9 mouse cellular contexts compared by ENCODE assay signal in genomic region chr2:108877141-108877540, GRCm38 (mm10).
DNase-seq lines count a peak whose midpoint lies in the region; ATAC-seq and TF ChIP-seq lines count a peak whose summit lies in the region.
"Had no signal": no experiment of that assay in that cellular context is flagged by ENCODE, and none has a peak within 500 bp of the region (broad histone marks: within the 10 kb centered on the region; RNA-seq: fewer than 3 reads in every experiment).

No protein-coding gene starts in this region.

- 0 out of 2 replicates have a peak, but pooled peaks have one; percentile 53 for ATAC-seq in forebrain, embryonic 13.5 days
- no peak for ATAC-seq in forebrain, embryonic 12.5 days (ENCODE audit: low FRiP score)
- no peak for ATAC-seq in liver, postnatal 0 days
- ATAC-seq in liver, embryonic 12.5 days = no peak
- peak; percentile 44; the same call in 1 of the 2 replicates for ATAC-seq in megakaryocyte progenitor cell, adult 5-6 weeks (replicated peaks; ENCODE audit: poor library complexity)

- TF ChIP-seq EP300 in liver, postnatal 0 days (IDR thresholded peaks at IDR 0.05; ENCODE audit: low read depth) = no peak

- H3K36me3 ChIP-seq in forebrain, embryonic 13.5 days (ENCODE audit: poor library complexity, severe bottlenecking) = no peaks in the 10 kb centered on the region
- H3K36me3 ChIP-seq in forebrain, embryonic 12.5 days (replicated peaks) = no peaks in the 10 kb centered on the region
- no peaks in the 10 kb centered on the region for H3K36me3 ChIP-seq in liver, postnatal 0 days (replicated peaks; ENCODE audit: insufficient read depth, low read length)
- H3K36me3 ChIP-seq in liver, embryonic 12.5 days = no peaks in the 10 kb centered on the region
- H3K36me3 ChIP-seq: hindbrain, embryonic 10.5 days had no signal

- H3K4me2 ChIP-seq in forebrain, embryonic 13.5 days = no peak overlapping the region
- no peak overlapping the region for H3K4me2 ChIP-seq in forebrain, embryonic 12.5 days
- H3K4me2 ChIP-seq in liver, postnatal 0 days (ENCODE audit: low read depth, low read length) = no peak overlapping the region
- no peak overlapping the region for H3K4me2 ChIP-seq in liver, embryonic 12.5 days

- H3K9me3 ChIP-seq in forebrain, embryonic 13.5 days (replicated peaks) = 0 out of 2 replicates have a peak, but pooled peaks cover 2% of the 10 kb centered on the region
- no peaks in the 10 kb centered on the region for H3K9me3 ChIP-seq in forebrain, embryonic 12.5 days
- H3K9me3 ChIP-seq in liver, postnatal 0 days (ENCODE audit: low read length) = no peaks in the 10 kb centered on the region
- H3K9me3 ChIP-seq in liver, embryonic 12.5 days (replicated peaks) = no peaks in the 10 kb centered on the region
- H3K9me3 ChIP-seq: hindbrain, embryonic 10.5 days had no signal

- H3K27me3 ChIP-seq in forebrain, embryonic 13.5 days = no peaks in the 10 kb centered on the region
- no peaks in the 10 kb centered on the region for H3K27me3 ChIP-seq in forebrain, embryonic 12.5 days
- H3K27me3 ChIP-seq in liver, postnatal 0 days (ENCODE audit: insufficient read depth, low read length) = no peaks in the 10 kb centered on the region
- no peaks in the 10 kb centered on the region for H3K27me3 ChIP-seq in liver, embryonic 12.5 days (replicated peaks)

- no peak overlapping the region for H3K9ac ChIP-seq in forebrain, embryonic 13.5 days
- H3K9ac ChIP-seq in forebrain, embryonic 12.5 days = no peak overlapping the region
- no peak overlapping the region for H3K9ac ChIP-seq in liver, postnatal 0 days (replicated peaks)
- no peak overlapping the region for H3K9ac ChIP-seq in liver, embryonic 12.5 days

- no peak overlapping the region for H3K4me3 ChIP-seq in forebrain, embryonic 13.5 days
- no peak overlapping the region for H3K4me3 ChIP-seq in forebrain, embryonic 12.5 days (replicated peaks)
- H3K4me3 ChIP-seq in liver, postnatal 0 days (ENCODE audit: low read depth, low read length) = no peak overlapping the region
- H3K4me3 ChIP-seq in liver, embryonic 12.5 days = no peak overlapping the region
- H3K4me3 ChIP-seq: hindbrain, embryonic 10.5 days had no signal

- TF ChIP-seq CTCF in liver, postnatal 0 days (IDR thresholded peaks at IDR 0.05; ENCODE audit: low read depth) = peak; percentile 39

- H3K4me1 ChIP-seq in forebrain, embryonic 13.5 days = no peaks in the 10 kb centered on the region
- H3K4me1 ChIP-seq in forebrain, embryonic 12.5 days = no peaks in the 10 kb centered on the region
- no peaks in the 10 kb centered on the region for H3K4me1 ChIP-seq in liver, postnatal 0 days (ENCODE audit: insufficient read depth)
- no peaks in the 10 kb centered on the region for H3K4me1 ChIP-seq in liver, embryonic 12.5 days
- H3K4me1 ChIP-seq: hindbrain, embryonic 10.5 days had no signal

- no peak overlapping the region for H3K27ac ChIP-seq in forebrain, embryonic 13.5 days
- no peak overlapping the region for H3K27ac ChIP-seq in forebrain, embryonic 12.5 days
- no peak overlapping the region for H3K27ac ChIP-seq in liver, postnatal 0 days (ENCODE audit: low read depth)
- no peak overlapping the region for H3K27ac ChIP-seq in liver, embryonic 12.5 days
- H3K27ac ChIP-seq: hindbrain, embryonic 10.5 days had no signal

- no peak for DNase-seq in liver, postnatal 0 days
- DNase-seq in Muller cell, postnatal 12 days (ENCODE audit: inconsistent ontology term) = peak; percentile 11
- DNase-seq in left cerebral cortex, adult 8-10 months (ENCODE audit: low spot score in 2 of 2) = no peak
- no peak for DNase-seq in urinary bladder, adult 18-20 months (ENCODE audit: low spot score in 2 of 2)

- 72% methylated on average over 4 of the region's 4 CpGs for WGBS in forebrain, embryonic 13.5 days
- WGBS in forebrain, embryonic 12.5 days = 75% methylated on average over 4 of the region's 4 CpGs
- WGBS in liver, postnatal 0 days (ENCODE audit: insufficient replicate concordance) = 59% methylated on average over 4 of the region's 4 CpGs
- 46% methylated on average over 4 of the region's 4 CpGs for WGBS in liver, embryonic 12.5 days (ENCODE audit: insufficient replicate concordance)

Comparison
In these comparisons a context has a peak if more than half of its experiments do, and no peak if none do; other contexts are left out.
1. ATAC-seq: peak in forebrain, embryonic 13.5 days (single experiment) and megakaryocyte progenitor cell, adult 5-6 weeks (single experiment); none in forebrain, embryonic 12.5 days (single experiment), liver, postnatal 0 days (single experiment) and liver, embryonic 12.5 days (single experiment).